Comparison of ENCODE assay signal across 17 mouse cellular contexts in genomic region chr5:118236891-118237290, GRCm38 (mm10). TPM values are rescaled to one million over a fixed set of nuclear protein-coding genes. Genes with fewer than 3 reads are reported as not detected.
A peak's percentile ranks its signal among the peaks of the same experiment; 100 is the strongest.
DNase-seq lines count a peak whose midpoint lies in the region; ATAC-seq and TF ChIP-seq lines count a peak whose summit lies in the region.
"Had no signal": no experiment of that assay in that cellular context is flagged by ENCODE, and none has a peak within 500 bp of the region (broad histone marks: within the 10 kb centered on the region; RNA-seq: fewer than 3 reads in every experiment).

No protein-coding gene starts in this region.

- no peak for DNase-seq in hindbrain, postnatal 0 days (ENCODE audit: low spot score)
- peak; percentile 38 for DNase-seq in ES-CJ7 (ENCODE audit: low read depth, low spot score)
- DNase-seq in adrenal gland, postnatal 25 days, result peak; percentile 37
- DNase-seq in cerebellum, adult 9-10 months, result peak; percentile 76
- no peak for DNase-seq in gastrocnemius, postnatal 25 days
- no peak for DNase-seq in frontal cortex, postnatal 25 days (ENCODE audit: low spot score in 2 of 2)
- no peak for DNase-seq in hindbrain, embryonic 11.5 days (ENCODE audit: low spot score)
- DNase-seq: left cerebral cortex, postnatal 4 days; liver, embryonic 13.5 days; thymus, adult 18-20 months had no signal

- no peak overlapping the region for H3K9ac ChIP-seq in hindbrain, postnatal 0 days (replicated peaks; ENCODE audit: low read length)
- H3K9ac ChIP-seq in hindbrain, embryonic 12.5 days, result no peak overlapping the region
- H3K9ac ChIP-seq in hindbrain, embryonic 11.5 days (ENCODE audit: low read depth, low read length), result no peak overlapping the region
- H3K9ac ChIP-seq: embryonic facial prominence, embryonic 13.5 days; heart, embryonic 15.5 days; liver, embryonic 13.5 days had no signal

- no peaks in the 10 kb centered on the region for H3K9me3 ChIP-seq in hindbrain, postnatal 0 days (ENCODE audit: low read length)
- no peaks in the 10 kb centered on the region for H3K9me3 ChIP-seq in hindbrain, embryonic 12.5 days (replicated peaks)
- H3K9me3 ChIP-seq in hindbrain, embryonic 11.5 days (ENCODE audit: control insufficient read depth, low read length), result no peaks in the 10 kb centered on the region
- H3K9me3 ChIP-seq: embryonic facial prominence, embryonic 13.5 days; heart, embryonic 15.5 days; hindbrain, embryonic 10.5 days; liver, embryonic 13.5 days; megakaryocyte, embryonic 14.5 days had no signal

- peaks cover 41% of the 10 kb centered on the region for H3K36me3 ChIP-seq in hindbrain, postnatal 0 days (ENCODE audit: insufficient read depth, low read length)
- H3K36me3 ChIP-seq in hindbrain, embryonic 12.5 days, result peaks cover 80% of the 10 kb centered on the region
- H3K36me3 ChIP-seq in hindbrain, embryonic 11.5 days (ENCODE audit: control insufficient read depth, insufficient read depth, low read length), result 0 out of 2 replicates have a peak, but pooled peaks cover 8% of the 10 kb centered on the region
- H3K36me3 ChIP-seq: heart, embryonic 15.5 days; liver, embryonic 13.5 days had no signal

- no peaks in the 10 kb centered on the region for H3K4me1 ChIP-seq in hindbrain, postnatal 0 days (ENCODE audit: insufficient read depth, low read length)
- no peaks in the 10 kb centered on the region for H3K4me1 ChIP-seq in hindbrain, embryonic 12.5 days
- H3K4me1 ChIP-seq in hindbrain, embryonic 11.5 days (replicated peaks; ENCODE audit: control insufficient read depth, insufficient read depth, low read length), result no peaks in the 10 kb centered on the region
- H3K4me1 ChIP-seq: embryonic facial prominence, embryonic 13.5 days; heart, embryonic 15.5 days; hindbrain, embryonic 10.5 days; liver, embryonic 13.5 days; megakaryocyte, embryonic 14.5 days had no signal

- ATAC-seq in hindbrain, postnatal 0 days, result 0 out of 2 replicates have a peak, but pooled peaks have one; percentile 38
- ATAC-seq in hindbrain, embryonic 12.5 days (ENCODE audit: low FRiP score), result no peak
- ATAC-seq in hindbrain, embryonic 11.5 days (ENCODE audit: low FRiP score), result no peak
- ATAC-seq: intestine, postnatal 0 days had no signal

- no peak for TF ChIP-seq CTCF in hindbrain, postnatal 0 days (IDR thresholded peaks at IDR 0.05; ENCODE audit: low read depth)

- H3K27me3 ChIP-seq in hindbrain, postnatal 0 days (ENCODE audit: insufficient read depth, low read length), result no peaks in the 10 kb centered on the region
- H3K27me3 ChIP-seq in hindbrain, embryonic 12.5 days, result no peaks in the 10 kb centered on the region
- H3K27me3 ChIP-seq in hindbrain, embryonic 11.5 days (ENCODE audit: control insufficient read depth, insufficient read depth, low read length), result no peaks in the 10 kb centered on the region
- H3K27me3 ChIP-seq: embryonic facial prominence, embryonic 13.5 days; heart, embryonic 15.5 days; liver, embryonic 13.5 days had no signal

- 85% methylated on average over 12 of the region's 12 CpGs for WGBS in hindbrain, postnatal 0 days
- whole genome bisulfite sequencing in hindbrain, embryonic 12.5 days, result 84% methylated on average over 12 of the region's 12 CpGs
- 83% methylated on average over 12 of the region's 12 CpGs for WGBS in hindbrain, embryonic 11.5 days

- no peak overlapping the region for H3K27ac ChIP-seq in hindbrain, postnatal 0 days
- no peak overlapping the region for H3K27ac ChIP-seq in hindbrain, embryonic 12.5 days
- H3K27ac ChIP-seq in hindbrain, embryonic 11.5 days (ENCODE audit: low read depth, low read length), result no peak overlapping the region
- H3K27ac ChIP-seq: embryonic facial prominence, embryonic 13.5 days; heart, embryonic 15.5 days; hindbrain, embryonic 10.5 days; kidney, postnatal 0 days; liver, embryonic 13.5 days had no signal

- no peak overlapping the region for H3K4me2 ChIP-seq in hindbrain, postnatal 0 days (ENCODE audit: low read depth, low read length)
- no peak overlapping the region for H3K4me2 ChIP-seq in hindbrain, embryonic 12.5 days (replicated peaks)
- H3K4me2 ChIP-seq in hindbrain, embryonic 11.5 days (replicated peaks; ENCODE audit: low read depth, low read length), result no peak overlapping the region
- H3K4me2 ChIP-seq: embryonic facial prominence, embryonic 13.5 days; heart, embryonic 15.5 days; liver, embryonic 13.5 days had no signal

- no peak overlapping the region for H3K4me3 ChIP-seq in hindbrain, postnatal 0 days (ENCODE audit: low read length)
- no peak overlapping the region for H3K4me3 ChIP-seq in hindbrain, embryonic 12.5 days
- no peak overlapping the region for H3K4me3 ChIP-seq in hindbrain, embryonic 11.5 days (ENCODE audit: low read depth, low read length)
- H3K4me3 ChIP-seq: embryonic facial prominence, embryonic 13.5 days; heart, embryonic 15.5 days; hindbrain, embryonic 10.5 days; liver, embryonic 13.5 days; megakaryocyte, embryonic 14.5 days had no signal

RNA-seq across cellular contexts. Expression of gene Rnft2, which starts 8.0 kb away (rescaled TPM):
- 108 and 114 TPM in 2 replicates for total RNA-seq in hindbrain, postnatal 0 days (2014; rRNA removed)
- 11.3 TPM in 2 replicates for polyA plus RNA-seq in hindbrain, postnatal 0 days (2015; fragmentation: Nextera tagmentation; extraction: Ambion mirVana)
- polyA plus RNA-seq in hindbrain, embryonic 12.5 days (2016; fragmentation: Nextera tagmentation; extraction: Ambion mirVana), result 9.4 and 11.0 TPM in 2 replicates
- total RNA-seq in adrenal gland, postnatal 25 days (2021), result 3.7 and 4.9 TPM in 2 replicates
- 1 to 10 TPM in 1 of 2 experiments, under 1 TPM in 1; 1.00 to 1.1 TPM for total RNA-seq in gastrocnemius, postnatal 25 days (2021)
- 6.5 and 8.2 TPM in 2 replicates for polyA plus RNA-seq in hindbrain, embryonic 11.5 days (2014; fragmentation: Nextera tagmentation; extraction: Ambion mirVana)

RNA-seq across cellular contexts. Expression of gene 2410131K14Rik, which starts 8.1 kb away (rescaled TPM):
- 30.4 and 31.9 TPM in 2 replicates for total RNA-seq in hindbrain, postnatal 0 days (2014; rRNA removed)
- 16.5 and 18.0 TPM in 2 replicates for polyA plus RNA-seq in hindbrain, postnatal 0 days (2015; fragmentation: Nextera tagmentation; extraction: Ambion mirVana)
- 12.9 and 13.4 TPM in 2 replicates for polyA plus RNA-seq in hindbrain, embryonic 12.5 days (2016; fragmentation: Nextera tagmentation; extraction: Ambion mirVana)
- total RNA-seq in adrenal gland, postnatal 25 days (2021), result 6.6 and 6.8 TPM in 2 replicates
- total RNA-seq in gastrocnemius, postnatal 25 days (2021), result 1 to 10 TPM; 3.8 to 4.1 TPM
- 11.3 and 11.5 TPM in 2 replicates for polyA plus RNA-seq in hindbrain, embryonic 11.5 days (2014; fragmentation: Nextera tagmentation; extraction: Ambion mirVana)

Comparison
In these comparisons a context has a peak if more than half of its experiments do, and no peak if none do; other contexts are left out.
1. DNase-seq: peak in ES-CJ7 (single experiment), adrenal gland, postnatal 25 days (single experiment) and cerebellum, adult 9-10 months (single experiment); none in hindbrain, postnatal 0 days (single experiment), gastrocnemius, postnatal 25 days (single experiment), frontal cortex, postnatal 25 days (0 of 2) and hindbrain, embryonic 11.5 days (single experiment).
2. RNA of gene Rnft2, which starts 8.0 kb away (total RNA-seq): 108 to 114 TPM in hindbrain, postnatal 0 days; 3.7 to 4.9 TPM in adrenal gland, postnatal 25 days and 1.00 to 1.1 TPM in gastrocnemius, postnatal 25 days; every median in the first group is over 10 times any median in the second.